Mouse (Mus musculus) erythroblast, embryonic 14.5 days (primary cell): ENCODE measurements around the gene Catsperg1.

Experiments
- GATA1 ChIP-seq: IDR thresholded peaks from 2 replicates; pipeline ENCODE4 v1.6.1; 2012; ENCODE audit warnings: low read length, inconsistent platforms, mixed read lengths
- TAL1 ChIP-seq: IDR thresholded peaks from 3 replicates; pipeline ENCODE4 v1.6.1; 2012; ENCODE audit warnings: low read length, inconsistent platforms, mixed read lengths

- TF ChIP-seq GATA1 (no peak), TAL1 (no peak)
Observed at GRCm38 (mm10) chr7:29253842-29254241, 40.0 kb upstream of the Catsperg1 start.
